Mouse (Mus musculus) limb, embryonic 12.5 days (tissue): ENCODE measurements at regions not wholly inside any gene's neighbourhood (a gene's known extent, or its start where the extent isn't known, plus 50 kb on each side); places are given as distances from the start of the nearest gene placed in this dataset.
"Not testable (repeated sequence)": the region's sequence is repeated elsewhere in the genome, so short reads cannot be mapped to it uniquely, and the experiment has no call there.

ENCODE experiments used
- ATAC-seq: fragments of 200-750 bp; cut with Nextera tagmentation; 2 replicates; pipeline ENCODE4 v1.8.0; 2017; ENCODE audit warnings: low read depth, moderate TSS enrichment; ENCODE audit not compliant: insufficient number of reproducible peaks, insufficient read depth, low FRiP score, low TSS enrichment
- H3K27ac ChIP-seq: fragments of 300-500 bp; sonication (generic); 2 replicates; pipeline ENCODE4 v1.5.1; 2016; ENCODE audit warnings: mild to moderate bottlenecking, moderate library complexity
- H3K27me3 ChIP-seq: fragments of 300-500 bp; sonication (generic); 2 replicates; pipeline ENCODE4 v1.6.1; 2016; ENCODE audit warnings: mild to moderate bottlenecking, moderate library complexity
- H3K36me3 ChIP-seq: fragments of 300-500 bp; sonication (generic); 2 replicates; pipeline ENCODE4 v1.6.1; 2016; ENCODE audit warnings: mild to moderate bottlenecking, moderate library complexity
- H3K4me1 ChIP-seq: fragments of 300-500 bp; sonication (generic); replicated peaks from 2 replicates; pipeline ENCODE4 v1.6.1; 2016
- H3K4me2 ChIP-seq: fragments of 300-500 bp; sonication (generic); 2 replicates; pipeline ENCODE4 v1.6.1; 2016; ENCODE audit warnings: mild to moderate bottlenecking, moderate library complexity
- H3K4me3 ChIP-seq: fragments of 300-500 bp; sonication (generic); replicated peaks from 2 replicates; pipeline ENCODE4 v1.5.1; 2016; ENCODE audit warnings: mild to moderate bottlenecking
- H3K9ac ChIP-seq: fragments of 300-500 bp; sonication (generic); replicated peaks from 2 replicates; pipeline ENCODE4 v1.6.1; 2016; ENCODE audit warnings: mild to moderate bottlenecking, moderate library complexity
- H3K9me3 ChIP-seq: fragments of 300-500 bp; sonication (generic); 2 replicates; pipeline ENCODE4 v1.6.1; 2016; ENCODE audit warnings: mild to moderate bottlenecking, moderate library complexity
- WGBS: fragments of 180-500 bp; shearing (Covaris S2); methylation state at CpG from one replicate; pipeline ENCODE4 v1.1.7; 2016; 5-methylcytosine and 5-hydroxymethylcytosine counted together

GRCm38 (mm10) chr16:55516994-55517393, 219.2 kb upstream of the Zpld1 start:
- Histone ChIP-seq H3K4me2 (no peak overlapping the region), H3K9ac (no peak overlapping the region), H3K4me1 (no peaks in the 10 kb centered on the region), H3K4me3 (no peak overlapping the region), H3K27ac (no peak overlapping the region), H3K9me3 (no peaks in the 10 kb centered on the region), H3K27me3 (no peaks in the 10 kb centered on the region), H3K36me3 (no peaks in the 10 kb centered on the region)
- 81% methylated on average over 4 of the region's 4 CpGs for WGBS
- ATAC-seq, result no peak

DNA sequence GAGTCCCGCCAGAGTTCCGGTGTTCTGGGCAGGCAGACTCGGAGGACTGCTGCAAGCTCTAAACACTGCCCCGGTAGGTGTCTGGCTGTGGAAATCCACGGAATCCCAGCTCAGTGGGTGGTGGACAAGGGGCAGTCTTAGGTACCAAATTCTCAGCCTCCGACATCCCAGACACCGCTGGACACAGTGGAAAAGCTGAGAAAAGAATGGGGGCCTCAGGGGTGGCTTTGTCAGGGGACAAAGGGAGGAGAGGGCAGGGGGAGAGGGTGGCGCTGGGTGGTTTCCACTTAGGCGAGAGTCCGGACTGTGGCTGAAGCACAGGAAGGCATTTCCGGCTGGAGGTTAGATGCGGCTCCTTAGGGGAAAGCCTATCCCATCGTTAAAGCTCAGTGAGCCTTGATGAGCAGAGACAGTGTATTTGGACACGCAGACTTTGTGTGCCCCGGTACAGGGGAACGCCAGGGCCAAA, 217.5 kb upstream of the Zpld1 start:
- no peaks in the 10 kb centered on the region for H3K27me3 ChIP-seq
- no peaks in the 10 kb centered on the region for H3K9me3 ChIP-seq
- H3K27ac ChIP-seq, result no peak overlapping the region
- no peak overlapping the region for H3K4me3 ChIP-seq
- ATAC-seq, result no peak
- peak overlapping the region; percentile 13; the same call in 1 of the 2 replicates for H3K4me2 ChIP-seq
- H3K4me1 ChIP-seq, result no peaks in the 10 kb centered on the region
- 63% methylated on average over 16 of the region's 16 CpGs for WGBS
- H3K9ac ChIP-seq, result no peak overlapping the region
- H3K36me3 ChIP-seq, result no peaks in the 10 kb centered on the region

- ATAC-seq, result no peak
- Histone ChIP-seq H3K9ac (no peak overlapping the region), H3K27ac (no peak overlapping the region), H3K9me3 (no peaks in the 10 kb centered on the region), H3K4me3 (no peak overlapping the region), H3K4me2 (no peak overlapping the region), H3K36me3 (no peaks in the 10 kb centered on the region), H3K4me1 (no peaks in the 10 kb centered on the region), H3K27me3 (no peaks in the 10 kb centered on the region)
- WGBS, result 72% methylated on average over 6 of the region's 6 CpGs
Measured at GRCm38 (mm10) chr16:55514448-55515200, 216.8 kb upstream of the Zpld1 start.

GRCm38 (mm10) chr16:55504796-55505413, 207.1 kb upstream of the Zpld1 start:
- H3K9ac ChIP-seq, result no peak overlapping the region
- H3K36me3 ChIP-seq, result no peaks in the 10 kb centered on the region
- no peak for ATAC-seq
- no peaks in the 10 kb centered on the region for H3K27me3 ChIP-seq
- WGBS, result 80% methylated on average over 6 of the region's 6 CpGs
- no peaks in the 10 kb centered on the region for H3K4me1 ChIP-seq
- no peak overlapping the region for H3K27ac ChIP-seq
- H3K4me3 ChIP-seq, result no peak overlapping the region
- no peaks in the 10 kb centered on the region for H3K9me3 ChIP-seq
- no peak overlapping the region for H3K4me2 ChIP-seq

DNA sequence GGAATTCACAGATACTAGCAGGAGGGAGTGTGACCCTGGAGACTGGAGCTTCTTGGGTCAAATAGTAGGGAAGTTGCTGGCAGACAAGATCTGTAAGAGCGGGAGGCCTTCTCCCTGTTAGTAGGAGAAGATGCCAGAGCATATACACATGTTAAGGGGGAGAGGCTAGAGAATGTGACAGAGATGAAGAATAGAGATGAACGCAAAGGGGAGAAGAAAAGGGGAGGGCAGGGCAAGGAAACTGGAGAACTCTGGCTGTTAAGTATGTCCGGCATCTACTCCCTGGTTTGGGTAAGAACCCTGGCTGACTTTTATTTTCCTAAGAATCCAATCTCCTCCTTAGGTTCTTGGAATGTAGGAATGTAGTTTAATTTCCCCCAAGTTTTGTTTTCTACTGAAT, 206.5 kb upstream of the Zpld1 start:
- H3K27me3 ChIP-seq, result no peaks in the 10 kb centered on the region
- H3K9me3 ChIP-seq, result no peaks in the 10 kb centered on the region
- 72% methylated on average over 3 of the region's 3 CpGs for WGBS
- no peaks in the 10 kb centered on the region for H3K4me1 ChIP-seq
- H3K4me3 ChIP-seq, result no peak overlapping the region
- H3K9ac ChIP-seq, result no peak overlapping the region
- H3K27ac ChIP-seq, result no peak overlapping the region
- no peak for ATAC-seq
- no peaks in the 10 kb centered on the region for H3K36me3 ChIP-seq
- no peak overlapping the region for H3K4me2 ChIP-seq

- Histone ChIP-seq H3K4me1 (no peaks in the 10 kb centered on the region), H3K4me2 (no peak overlapping the region), H3K27me3 (no peaks in the 10 kb centered on the region), H3K4me3 (no peak overlapping the region), H3K36me3 (no peaks in the 10 kb centered on the region), H3K27ac (no peak overlapping the region), H3K9ac (no peak overlapping the region), H3K9me3 (no peaks in the 10 kb centered on the region)
- no peak for ATAC-seq
Measured at GRCm38 (mm10) chr16:55503273-55503672, 205.5 kb upstream of the Zpld1 start.

DNA sequence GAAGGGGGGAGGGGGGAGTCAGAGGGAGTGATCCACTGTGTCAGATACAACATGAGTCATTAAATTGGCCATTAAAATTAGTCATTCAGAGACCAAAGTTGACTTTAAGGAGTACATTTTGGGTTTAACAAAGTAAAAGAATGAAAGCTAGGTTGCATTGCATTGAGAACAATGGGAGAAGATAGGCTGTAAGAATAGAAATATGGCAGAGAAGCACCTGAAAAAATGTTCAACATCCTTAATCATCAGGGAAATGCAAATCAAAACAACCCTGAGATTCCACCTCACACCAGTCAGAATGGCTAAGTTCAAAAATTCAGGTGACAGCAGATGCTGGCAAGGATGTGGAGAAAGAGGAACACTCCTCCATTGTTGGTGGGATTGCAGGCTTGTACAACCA, 202.0 kb upstream of the Zpld1 start:
- H3K9ac ChIP-seq, H3K4me3 ChIP-seq, H3K9me3 ChIP-seq, ATAC-seq, H3K4me2 ChIP-seq, H3K36me3 ChIP-seq, H3K27me3 ChIP-seq, H3K4me1 ChIP-seq, H3K27ac ChIP-seq: not testable (repeated sequence)

DNA sequence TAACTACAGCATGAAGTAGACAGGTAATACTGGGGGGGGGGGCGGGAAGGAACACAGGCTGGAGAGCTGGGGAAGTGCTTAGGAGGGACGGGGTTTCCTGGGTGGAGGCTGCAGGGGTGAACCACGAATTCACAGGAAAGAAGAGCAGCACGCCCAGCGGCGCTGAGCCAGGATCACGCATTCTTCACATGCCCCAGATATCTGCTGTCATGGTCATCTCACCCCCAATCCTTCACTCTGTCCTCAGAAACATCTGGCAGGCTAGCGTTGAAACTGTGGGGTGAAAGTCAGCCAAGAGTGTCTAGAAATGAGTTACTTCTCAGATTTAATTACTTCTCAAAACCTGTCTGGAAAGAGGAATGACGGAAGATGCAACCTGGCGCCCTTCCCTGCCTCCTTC, 197.3 kb upstream of the Zpld1 start:
- H3K4me1 ChIP-seq, result no peaks in the 10 kb centered on the region
- no peaks in the 10 kb centered on the region for H3K27me3 ChIP-seq
- H3K4me2 ChIP-seq, result no peak overlapping the region
- H3K9ac ChIP-seq, result no peak overlapping the region
- no peak for ATAC-seq
- 81% methylated on average over 10 of the region's 10 CpGs for WGBS
- H3K36me3 ChIP-seq, result no peaks in the 10 kb centered on the region
- H3K9me3 ChIP-seq, result peaks cover 8% of the 10 kb centered on the region
- no peak overlapping the region for H3K4me3 ChIP-seq
- no peak overlapping the region for H3K27ac ChIP-seq

- Histone ChIP-seq H3K9ac (no peak overlapping the region), H3K27me3 (no peaks in the 10 kb centered on the region), H3K4me3 (no peak overlapping the region), H3K27ac (no peak overlapping the region), H3K36me3 (no peaks in the 10 kb centered on the region), H3K9me3 (peaks cover 8% of the 10 kb centered on the region), H3K4me1 (no peaks in the 10 kb centered on the region), H3K4me2 (no peak overlapping the region)
- 86% methylated on average over 5 of the region's 5 CpGs for WGBS
- no peak for ATAC-seq
Measured at GRCm38 (mm10) chr16:55494162-55494561, 196.4 kb upstream of the Zpld1 start.

GRCm38 (mm10) chr16:55492111-55492510, 194.3 kb upstream of the Zpld1 start:
- 78% methylated on average over 4 of the region's 4 CpGs for WGBS
- no peak for ATAC-seq
- Histone ChIP-seq H3K27me3 (no peaks in the 10 kb centered on the region), H3K9me3 (peaks cover 8% of the 10 kb centered on the region), H3K9ac (no peak overlapping the region), H3K4me2 (no peak overlapping the region), H3K27ac (no peak overlapping the region), H3K4me1 (no peaks in the 10 kb centered on the region), H3K4me3 (no peak overlapping the region), H3K36me3 (no peaks in the 10 kb centered on the region)

GRCm38 (mm10) chr16:55484391-55484790, 186.6 kb upstream of the Zpld1 start:
- no peak overlapping the region for H3K27ac ChIP-seq
- no peaks in the 10 kb centered on the region for H3K4me1 ChIP-seq
- H3K27me3 ChIP-seq, result no peaks in the 10 kb centered on the region; the same call in 1 of the 2 replicates
- H3K9me3 ChIP-seq, result no peaks in the 10 kb centered on the region
- H3K4me2 ChIP-seq, result no peak overlapping the region
- no peak for ATAC-seq
- H3K36me3 ChIP-seq, result no peaks in the 10 kb centered on the region
- no peak overlapping the region for H3K9ac ChIP-seq
- 85% methylated on average over 2 of the region's 2 CpGs for WGBS
- H3K4me3 ChIP-seq, result no peak overlapping the region

- ATAC-seq, result no peak
- H3K4me2 ChIP-seq, result no peak overlapping the region
- H3K27me3 ChIP-seq, result no peaks in the 10 kb centered on the region; the same call in 1 of the 2 replicates
- H3K36me3 ChIP-seq, result no peaks in the 10 kb centered on the region
- H3K4me1 ChIP-seq, result no peaks in the 10 kb centered on the region; the same call in 1 of the 2 replicates
- no peak overlapping the region for H3K27ac ChIP-seq
- no peak overlapping the region for H3K9ac ChIP-seq
- H3K4me3 ChIP-seq, result no peak overlapping the region
- no peaks in the 10 kb centered on the region for H3K9me3 ChIP-seq
- 86% methylated on average over 11 of the region's 11 CpGs for WGBS
Measured at GRCm38 (mm10) chr16:55480745-55481144, 183.0 kb upstream of the Zpld1 start.
